Mouse (Mus musculus) MEL (cell line): ENCODE measurements around the gene Rpl10. TPM values are rescaled to one million over a fixed set of nuclear protein-coding genes. Genes with fewer than 3 reads are reported as not detected.

Experiments used
- DNase-seq: peaks from one replicate; pipeline ENCODE4 v3.0.0; 2011; ENCODE audit warnings: low read depth, low spot score
- H3K27ac ChIP-seq: 2 replicates; pipeline ENCODE4 v1.5.1; 2012; ENCODE audit warnings: low read depth, mild to moderate bottlenecking, control low read depth, low read length, moderate library complexity; ENCODE audit not compliant: control insufficient read depth
- H3K27me3 ChIP-seq, 2 experiments: fragments of 150-350 bp in 1 of 2; sonication (generic) in 1 of 2; 2 replicates each; pipeline ENCODE4 v1.6.1; 2012; ENCODE audit warnings: low read length in 2 of 2, mild to moderate bottlenecking in 2 of 2, improper control_type of control experiment in 1 of 2, moderate library complexity in 1 of 2; ENCODE audit not compliant: insufficient read depth in 2 of 2, control insufficient read depth in 1 of 2
- H3K36me3 ChIP-seq, 2 experiments: 2 replicates each; pipeline ENCODE4 v1.6.1; 2012 to 2014; ENCODE audit warnings: low read length in 2 of 2, improper control_type of control experiment in 1 of 2, inconsistent platforms in 1 of 2, mild to moderate bottlenecking in 1 of 2; ENCODE audit not compliant: insufficient read depth in 2 of 2, control insufficient read depth in 1 of 2
- H3K4me1 ChIP-seq, 2 experiments: fragments of 150-350 bp in 1 of 2; sonication (generic) in 1 of 2; 2 replicates each; pipeline ENCODE4 v1.6.1; 2012; ENCODE audit warnings: low read length in 2 of 2, improper control_type of control experiment in 1 of 2, mild to moderate bottlenecking in 1 of 2; ENCODE audit not compliant: insufficient read depth in 2 of 2, control insufficient read depth in 1 of 2
- H3K4me3 ChIP-seq, 2 experiments: fragments of 150-350 bp in 1 of 2; sonication (generic) in 1 of 2; 2 replicates each; pipeline ENCODE4 v1.5.1; 2012; ENCODE audit warnings: low read depth in 2 of 2, low read length in 2 of 2, mild to moderate bottlenecking in 2 of 2, moderate library complexity in 2 of 2, control low read depth in 1 of 2, improper control_type of control experiment in 1 of 2; ENCODE audit not compliant: control insufficient read depth in 1 of 2, insufficient read depth in 1 of 2
- H3K79me2 ChIP-seq: 2 replicates; pipeline ENCODE4 v1.6.1; 2012; ENCODE audit warnings: mild to moderate bottlenecking, low read length, moderate library complexity; ENCODE audit not compliant: control insufficient read depth, poor library complexity, insufficient read depth
- H3K9ac ChIP-seq: 2 replicates; pipeline ENCODE4 v1.6.1; 2012; ENCODE audit warnings: low read depth, mild to moderate bottlenecking, control low read depth, low read length, moderate library complexity; ENCODE audit not compliant: control insufficient read depth, poor library complexity, severe bottlenecking
- H3K9me3 ChIP-seq: fragments of 150-350 bp; sonication (generic); replicated peaks from 2 replicates; pipeline ENCODE4 v1.6.1; 2012; ENCODE audit warnings: mild to moderate bottlenecking, low read length, improper control_type of control experiment, moderate library complexity; ENCODE audit not compliant: insufficient read depth
- BHLHE40 ChIP-seq: IDR thresholded peaks from 2 replicates; pipeline ENCODE4 v1.6.1; 2012; ENCODE audit warnings: low read depth, mild to moderate bottlenecking, inconsistent platforms, low read length, improper control_type of control experiment, borderline replicate concordance
- CHD2 ChIP-seq: IDR thresholded peaks from 2 replicates; pipeline ENCODE4 v1.6.1; 2011; ENCODE audit warnings: low read length, improper control_type of control experiment
- CTCF ChIP-seq, 3 experiments: IDR thresholded peaks in 2 of 3; conservative IDR thresholded peaks in 1 of 3; 2 replicates each; pipeline ENCODE4 v1.5.1; 2011 to 2012; ENCODE audit warnings: low read length in 3 of 3, low read depth in 2 of 3, mild to moderate bottlenecking in 2 of 3, improper control_type of control experiment in 1 of 3, inconsistent platforms in 1 of 3, mixed read lengths in 1 of 3, moderate library complexity in 1 of 3; ENCODE audit not compliant: control insufficient read depth in 1 of 3, insufficient read depth in 1 of 3, poor library complexity in 1 of 3, severe bottlenecking in 1 of 3
- E2F4 ChIP-seq: IDR thresholded peaks from 2 replicates; pipeline ENCODE4 v1.6.1; 2011; ENCODE audit warnings: low read depth, low read length, improper control_type of control experiment, borderline replicate concordance
- ELF1 ChIP-seq: IDR thresholded peaks from 2 replicates; pipeline ENCODE4 v1.6.1; 2014; ENCODE audit warnings: low read depth, mild to moderate bottlenecking, inconsistent platforms, low read length, improper control_type of control experiment, moderate library complexity
- EP300 ChIP-seq, 2 experiments: IDR thresholded peaks; 2 replicates each; pipeline ENCODE4 v1.6.1; 2011; ENCODE audit warnings: improper control_type of control experiment in 2 of 2, low read length in 2 of 2, low read depth in 1 of 2, mild to moderate bottlenecking in 1 of 2
- ETS1 ChIP-seq: IDR thresholded peaks from 2 replicates; pipeline ENCODE4 v1.6.1; 2012; ENCODE audit warnings: low read depth, mild to moderate bottlenecking, inconsistent platforms, low read length, improper control_type of control experiment, moderate library complexity
- GABPA ChIP-seq: IDR thresholded peaks from 2 replicates; pipeline ENCODE4 v1.6.1; 2012; ENCODE audit warnings: low read depth, mild to moderate bottlenecking, inconsistent platforms, low read length, improper control_type of control experiment, moderate library complexity
- GATA1 ChIP-seq: IDR thresholded peaks from 2 replicates; pipeline ENCODE4 v1.6.1; 2011; ENCODE audit warnings: low read depth, low read length, improper control_type of control experiment
- HCFC1 ChIP-seq: IDR thresholded peaks from 2 replicates; pipeline ENCODE4 v1.6.1; 2012; ENCODE audit warnings: low read depth, mild to moderate bottlenecking, inconsistent platforms, low read length, improper control_type of control experiment, moderate library complexity
- JUND ChIP-seq: IDR thresholded peaks from 2 replicates; pipeline ENCODE4 v1.6.1; 2011; ENCODE audit warnings: low read depth, mild to moderate bottlenecking, improper control_type of control experiment, low read length
- KAT2A ChIP-seq: conservative IDR thresholded peaks from 2 replicates; pipeline ENCODE4 v1.6.1; 2012; ENCODE audit warnings: low read depth, low read length, improper control_type of control experiment, inconsistent platforms
- MAFK ChIP-seq: IDR thresholded peaks from 2 replicates; pipeline ENCODE4 v1.6.1; 2011; ENCODE audit warnings: low read depth, mild to moderate bottlenecking, low read length, improper control_type of control experiment, borderline replicate concordance
- MAX ChIP-seq: IDR thresholded peaks from 2 replicates; pipeline ENCODE4 v1.6.1; 2011; ENCODE audit warnings: low read length, improper control_type of control experiment
- MAZ ChIP-seq: IDR thresholded peaks from 2 replicates; pipeline ENCODE4 v1.6.1; 2012; ENCODE audit warnings: low read depth, mild to moderate bottlenecking, inconsistent platforms, low read length, improper control_type of control experiment
- MEF2A ChIP-seq: IDR thresholded peaks from 2 replicates; pipeline ENCODE4 v1.6.1; 2014; ENCODE audit warnings: low read depth, mild to moderate bottlenecking, inconsistent platforms, low read length, improper control_type of control experiment; ENCODE audit not compliant: poor library complexity, insufficient replicate concordance, severe bottlenecking; ENCODE audit errors: extremely low read depth
- MXI1 ChIP-seq: IDR thresholded peaks from 2 replicates; pipeline ENCODE4 v1.6.1; 2011; ENCODE audit warnings: mild to moderate bottlenecking, low read depth, low read length, improper control_type of control experiment
- MYB ChIP-seq: IDR thresholded peaks from 2 replicates; pipeline ENCODE4 v1.6.1; 2011; ENCODE audit warnings: mild to moderate bottlenecking, low read depth, low read length, improper control_type of control experiment
- MYC ChIP-seq: IDR thresholded peaks from 2 replicates; pipeline ENCODE4 v1.6.1; 2011; ENCODE audit warnings: low read depth, mild to moderate bottlenecking, low read length, improper control_type of control experiment, moderate library complexity
- NRF1 ChIP-seq: IDR thresholded peaks from 2 replicates; pipeline ENCODE4 v1.6.1; 2014; ENCODE audit warnings: low read depth, mild to moderate bottlenecking, inconsistent platforms, low read length, improper control_type of control experiment, moderate library complexity; ENCODE audit not compliant: poor library complexity, insufficient read depth, severe bottlenecking
- POLR2A ChIP-seq, 2 experiments: IDR thresholded peaks; 2 replicates each; pipeline ENCODE4 v1.6.1; 2011 to 2012; ENCODE audit warnings: low read length in 2 of 2, mild to moderate bottlenecking in 2 of 2, control low read depth in 1 of 2, improper control_type of control experiment in 1 of 2, low read depth in 1 of 2, moderate library complexity in 1 of 2; ENCODE audit not compliant: control insufficient read depth in 1 of 2, insufficient read depth in 1 of 2, poor library complexity in 1 of 2
- POLR2AphosphoS5 ChIP-seq: IDR thresholded peaks from 2 replicates; pipeline ENCODE4 v1.6.1; 2012; ENCODE audit warnings: low read depth, borderline replicate concordance, mild to moderate bottlenecking, inconsistent platforms, low read length, moderate library complexity, mixed read lengths
- RCOR1 ChIP-seq: IDR thresholded peaks from 2 replicates; pipeline ENCODE4 v1.6.1; 2012; ENCODE audit warnings: low read depth, mild to moderate bottlenecking, inconsistent platforms, low read length, improper control_type of control experiment
- SIN3A ChIP-seq: IDR thresholded peaks from 2 replicates; pipeline ENCODE4 v1.6.1; 2012; ENCODE audit warnings: low read length, improper control_type of control experiment, inconsistent platforms
- TAL1 ChIP-seq: IDR thresholded peaks from 2 replicates; pipeline ENCODE4 v1.6.1; 2012; ENCODE audit warnings: mild to moderate bottlenecking, inconsistent platforms, low read length, moderate library complexity, mixed read lengths
- TBP ChIP-seq: IDR thresholded peaks from 2 replicates; pipeline ENCODE4 v1.8.0; 2011; ENCODE audit warnings: low read depth, low read length, improper control_type of control experiment
- TCF12 ChIP-seq: IDR thresholded peaks from 2 replicates; pipeline ENCODE4 v1.6.1; 2014; ENCODE audit warnings: low read depth, mild to moderate bottlenecking, inconsistent platforms, low read length, improper control_type of control experiment, moderate library complexity
- UBTF ChIP-seq: IDR thresholded peaks from 2 replicates; pipeline ENCODE4 v1.6.1; 2012; ENCODE audit warnings: low read depth, mild to moderate bottlenecking, inconsistent platforms, low read length, improper control_type of control experiment, moderate library complexity, borderline replicate concordance; ENCODE audit not compliant: insufficient read depth
- USF1 ChIP-seq: IDR thresholded peaks from 2 replicates; pipeline ENCODE4 v1.6.1; 2014; ENCODE audit warnings: low read depth, mild to moderate bottlenecking, inconsistent platforms, low read length, improper control_type of control experiment, moderate library complexity
- USF2 ChIP-seq, 2 experiments: IDR thresholded peaks; 2 replicates each; pipeline ENCODE4 v1.6.1; 2011 to 2012; ENCODE audit warnings: improper control_type of control experiment in 2 of 2, low read length in 2 of 2, borderline replicate concordance in 1 of 2, inconsistent platforms in 1 of 2, low read depth in 1 of 2, mild to moderate bottlenecking in 1 of 2; ENCODE audit not compliant: insufficient read depth in 1 of 2
- ZC3H11A ChIP-seq: IDR thresholded peaks from 2 replicates; pipeline ENCODE4 v1.6.1; 2012; ENCODE audit warnings: low read depth, mild to moderate bottlenecking, inconsistent platforms, low read length, improper control_type of control experiment
- ZKSCAN1 ChIP-seq: IDR thresholded peaks from 2 replicates; pipeline ENCODE4 v1.6.1; 2012; ENCODE audit warnings: low read depth, mild to moderate bottlenecking, inconsistent platforms, low read length, improper control_type of control experiment, moderate library complexity
- ZMIZ1 ChIP-seq: IDR thresholded peaks from 2 replicates; pipeline ENCODE4 v1.6.1; 2012; ENCODE audit warnings: low read depth, mild to moderate bottlenecking, inconsistent platforms, low read length, improper control_type of control experiment, moderate library complexity
- ZNF384 ChIP-seq: IDR thresholded peaks from 2 replicates; pipeline ENCODE4 v1.6.1; 2012; ENCODE audit warnings: low read depth, mild to moderate bottlenecking, inconsistent platforms, low read length, improper control_type of control experiment
- polyA plus RNA-seq, 2 experiments: library from polyadenylated mRNA; stranded (reverse) in 1 of 2; unstranded in 1 of 2; fragments of >175 nt in 1 of 2; fragments of >200 nt in 1 of 2; gene quantifications; 2 replicates each; pipeline versions ENCODE4 v1.2.1 to v1.2.4; 2012; ENCODE audit warnings: low replicate concordance in 2 of 2, low read depth in 1 of 2; ENCODE audit not compliant: insufficient read length in 2 of 2, insufficient read depth in 1 of 2, missing spikeins in 1 of 2
- total RNA-seq: library from RNA; depleted of rRNA; stranded (reverse); fragments of 300-350 nt; gene quantifications from 2 replicates; pipeline ENCODE4 v1.2.3, GENCODE M21; 2012; rRNA removed

The Rpl10 gene
- total RNA-seq, result 3,229 and 3,230 TPM in 2 replicates
- polyA plus RNA-seq, result 100 to 1,000 TPM in 1 of 2 experiments, not detected in 1; 232 TPM

- DNase-seq, result peak; percentile 96
- Histone ChIP-seq H3K36me3 (peaks cover 0 to 7% of the 10 kb centered on the region in 2 experiments; a peak in 1 of 4 replicates), H3K9ac (peak within 1 kb of the TSS; percentile 96)
- TF ChIP-seq MAZ (no peak), POLR2AphosphoS5 (peak; percentile 91; the same call in 1 of the 2 replicates), ELF1 (peak; percentile 93), NRF1 (peak; percentile 95), MYB (no peak), TCF12 (peak; percentile 81), USF1 (no peak), MXI1 (peak; percentile 76), GABPA (no peak), SIN3A (peak; percentile 37), E2F4 (no peak; the same call in 1 of the 2 replicates), ZMIZ1 (peak; percentile 92), POLR2A (IDR thresholded peaks at IDR 0.05; ENCODE audit: control insufficient read depth in 1 of 2, insufficient read depth in 1 of 2, low read depth in 1 of 2, low read length in 2 of 2, poor library complexity in 1 of 2) (peak in 1 of 2 experiments; percentile 97), TAL1 (no peak), MAFK (no peak), BHLHE40 (no peak), HCFC1 (peak; percentile 90), GATA1 (peak; percentile 32; the same call in 1 of the 2 replicates), USF2 (IDR thresholded peaks at IDR 0.05; ENCODE audit: borderline replicate concordance in 1 of 2, insufficient read depth in 1 of 2, low read depth in 1 of 2, low read length in 2 of 2) (no peak), MEF2A (no peak), JUND (no peak), KAT2A (peak; percentile 78), UBTF (no peak), CTCF (IDR thresholded peaks at IDR 0.05 in 2 of 3, conservative IDR thresholded peaks at IDR 0.05 in 1 of 3; ENCODE audit: control insufficient read depth in 1 of 3, insufficient read depth in 1 of 3, low read depth in 2 of 3, low read length in 3 of 3, poor library complexity in 1 of 3, severe bottlenecking in 1 of 3) (no peak), TBP (peak; percentile 99), ZKSCAN1 (no peak), CHD2 (no peak), ETS1 (peak; percentile 2; the same call in 1 of the 2 replicates), EP300 (IDR thresholded peaks at IDR 0.05; ENCODE audit: low read depth in 1 of 2, low read length in 2 of 2) (peak in 1 of 2 experiments; percentile 21; a peak in 1 of 4 replicates), ZC3H11A (no peak), MAX (peak; percentile 82), ZNF384 (peak; percentile 91), MYC (peak; percentile 72; the same call in 1 of the 2 replicates), RCOR1 (no peak)
These were observed at the start of gene Rpl10 for GRCm38 (mm10) chrX:74270062-74270901. Rpl10 (plus strand) TSS chrX:74270812.

More at GRCm38 (mm10) chrX:74270062-74270901, at the start of gene Rpl10:
- H3K4me1 ChIP-seq, result peaks cover 0 to 7% of the 10 kb centered on the region in 2 experiments; a peak in 3 of 4 replicates
- peaks cover 19% of the 10 kb centered on the region for H3K79me2 ChIP-seq
- H3K4me3 ChIP-seq, result peak within 1 kb of the TSS; percentile 67 to 91
- H3K27me3 ChIP-seq, result no peaks in the 10 kb centered on the region
- H3K9me3 ChIP-seq, result no peaks in the 10 kb centered on the region
- peak within 1 kb of the TSS; percentile 96 for H3K27ac ChIP-seq
